Mouse (Mus musculus) limb, embryonic 14.5 days (tissue): ENCODE data around the gene 5830411N06Rik. TPM values are rescaled to one million over a fixed set of nuclear protein-coding genes. Genes with fewer than 3 reads are reported as not detected.

Experiments used
- ATAC-seq: fragments of 200-750 bp; cut with Nextera tagmentation; 2 replicates; pipeline ENCODE4 v1.8.0; 2017; ENCODE audit warnings: low read depth, moderate number of reproducible peaks, moderate TSS enrichment; ENCODE audit not compliant: low FRiP score
- DNase-seq: peaks from one replicate; pipeline ENCODE4 v3.0.0-alpha.2; 2015; ENCODE audit warnings: low spot score
- H3K27ac ChIP-seq: fragments of 300-500 bp; sonication (generic); replicated peaks from 2 replicates; pipeline ENCODE4 v1.5.1; 2014; ENCODE audit warnings: low read depth, mild to moderate bottlenecking, low read length, moderate library complexity, mixed read lengths
- H3K27me3 ChIP-seq: fragments of 300-500 bp; sonication (generic); 2 replicates; pipeline ENCODE4 v1.6.1; 2014; ENCODE audit warnings: low read length, mixed read lengths; ENCODE audit not compliant: control insufficient read depth, insufficient read depth
- H3K36me3 ChIP-seq: fragments of 300-500 bp; sonication (generic); 2 replicates; pipeline ENCODE4 v1.6.1; 2014; ENCODE audit warnings: mild to moderate bottlenecking, low read length, moderate library complexity, mixed read lengths; ENCODE audit not compliant: control insufficient read depth, insufficient read depth
- H3K4me1 ChIP-seq: fragments of 300-500 bp; sonication (generic); 2 replicates; pipeline ENCODE4 v1.6.1; 2014; ENCODE audit warnings: antibody characterized with exemption, low read length, mixed read lengths; ENCODE audit not compliant: control insufficient read depth, insufficient read depth
- H3K4me2 ChIP-seq: fragments of 300-500 bp; sonication (generic); replicated peaks from 2 replicates; pipeline ENCODE4 v1.6.1; 2014; ENCODE audit warnings: low read depth, mild to moderate bottlenecking, low read length, moderate library complexity; ENCODE audit not compliant: severe bottlenecking
- H3K4me3 ChIP-seq: fragments of 300-500 bp; sonication (generic); replicated peaks from 2 replicates; pipeline ENCODE4 v1.5.1; 2014; ENCODE audit warnings: low read length
- H3K9ac ChIP-seq: fragments of 300-500 bp; sonication (generic); 2 replicates; pipeline ENCODE4 v1.6.1; 2014; ENCODE audit warnings: mild to moderate bottlenecking, low read depth, low read length, moderate library complexity; ENCODE audit not compliant: severe bottlenecking
- H3K9me3 ChIP-seq: fragments of 300-500 bp; sonication (generic); 2 replicates; pipeline ENCODE4 v1.6.1; 2016; ENCODE audit warnings: low read length; ENCODE audit not compliant: control insufficient read depth
- POLR2A ChIP-seq: fragments of 200-500 bp; IDR thresholded peaks from 2 replicates; pipeline ENCODE4 v1.8.0; 2012; ENCODE audit warnings: inconsistent platforms, mild to moderate bottlenecking, moderate library complexity, borderline replicate concordance; ENCODE audit not compliant: insufficient read depth, insufficient read length; ENCODE audit errors: extremely low read depth
- WGBS: fragments of 180-500 bp; shearing (Covaris S2); extraction: QIAGEN DNeasy Blood & Tissue Kit; methylation state at CpG from one replicate; pipeline ENCODE4 v1.1.7; 2014; 5-methylcytosine and 5-hydroxymethylcytosine counted together
- polyA plus RNA-seq, 2 experiments: library from polyadenylated mRNA; depleted of rRNA in 1 of 2; stranded (reverse) in 1 of 2; unstranded in 1 of 2; fragments of >200 nt; fragmentation: Nextera tagmentation in 1 of 2; extraction: Ambion mirVana in 1 of 2; gene quantifications; 2 replicates each; pipeline versions ENCODE4 v1.2.1 to v1.2.3; 2012 to 2014

The 5830411N06Rik gene
- polyA plus RNA-seq, 2 experiments = 0.03 TPM; not detected in 1

DNA sequence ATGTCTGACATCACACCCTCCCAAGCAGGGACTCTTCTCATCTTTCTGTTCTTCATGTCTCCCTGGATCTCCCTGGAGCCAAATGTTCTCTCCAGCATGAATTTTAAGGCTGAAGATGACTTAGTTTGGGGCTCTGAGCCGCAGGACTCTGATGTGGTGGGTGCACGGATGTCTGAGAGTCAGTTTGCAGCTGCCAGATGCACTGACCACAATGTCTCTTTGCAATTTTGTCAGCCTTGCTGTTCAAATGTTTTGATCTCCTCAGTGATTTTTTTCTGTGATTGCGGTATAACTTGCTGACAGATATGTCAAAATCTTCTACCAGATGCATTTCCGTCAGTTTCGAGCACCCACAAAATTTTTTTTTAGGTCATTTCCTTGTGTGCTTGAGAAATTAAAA lies 33.2 kb upstream of the 5830411N06Rik start:
- no peak for DNase-seq
- H3K4me3 ChIP-seq = no peak overlapping the region
- no peak overlapping the region for H3K4me2 ChIP-seq
- no peak for TF ChIP-seq POLR2A
- no peaks in the 10 kb centered on the region for H3K4me1 ChIP-seq
- H3K27me3 ChIP-seq = no peaks in the 10 kb centered on the region
- H3K27ac ChIP-seq = no peak overlapping the region
- no peaks in the 10 kb centered on the region for H3K9me3 ChIP-seq
- H3K9ac ChIP-seq = no peak overlapping the region
- WGBS = 80% methylated on average over 5 of the region's 5 CpGs
- H3K36me3 ChIP-seq = no peaks in the 10 kb centered on the region
- no peak for ATAC-seq

GRCm38 (mm10) chr7:140217967-140218366 lies 29.1 kb upstream of the 5830411N06Rik start, which contains the start of gene Cd163l1:
Gene Cd163l1, plus strand, starts transcription at chr7:140218267.
- DNase-seq = no peak
- no peak for ATAC-seq
- no peak for TF ChIP-seq POLR2A
- Histone ChIP-seq H3K27me3 (no peaks in the 10 kb centered on the region), H3K36me3 (no peaks in the 10 kb centered on the region), H3K9me3 (no peaks in the 10 kb centered on the region), H3K4me1 (no peaks in the 10 kb centered on the region), H3K4me3 (no peak within 1 kb of the TSS), H3K9ac (no peak within 1 kb of the TSS), H3K4me2 (no peak within 1 kb of the TSS), H3K27ac (no peak within 1 kb of the TSS)
- WGBS = 91% methylated on average over 2 of the region's 2 CpGs

DNA sequence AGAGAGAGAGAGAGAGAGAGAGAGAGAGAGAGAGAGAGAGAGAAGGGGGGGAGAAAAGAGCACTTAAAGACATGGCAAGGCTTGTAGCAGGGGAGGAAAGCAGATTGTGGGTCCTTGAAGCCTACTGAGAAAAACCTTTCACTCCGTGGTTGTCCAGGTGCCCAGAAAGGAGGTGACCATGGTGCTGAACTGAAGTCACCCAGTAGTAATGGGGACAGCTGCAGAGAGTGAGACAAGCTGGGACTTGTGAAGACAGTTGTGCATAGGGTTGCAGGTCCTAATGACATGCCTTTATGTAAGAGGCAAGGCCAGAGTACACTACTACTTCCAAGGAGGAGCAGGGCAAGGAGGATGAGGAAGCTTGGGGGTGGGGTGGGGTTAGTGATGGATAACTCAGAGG lies 27.8 kb upstream of the 5830411N06Rik start:
- no peaks in the 10 kb centered on the region for H3K36me3 ChIP-seq
- ATAC-seq (no peak), DNase-seq (peak; percentile 9)
- H3K4me1 ChIP-seq = no peaks in the 10 kb centered on the region
- H3K4me3 ChIP-seq = no peak overlapping the region
- H3K9me3 ChIP-seq = no peaks in the 10 kb centered on the region
- no peaks in the 10 kb centered on the region for H3K27me3 ChIP-seq
- H3K4me2 ChIP-seq = no peak overlapping the region
- TF ChIP-seq POLR2A = no peak
- no peak overlapping the region for H3K9ac ChIP-seq
- no peak overlapping the region for H3K27ac ChIP-seq
- WGBS = 25% methylated on average over 1 of the region's 1 CpGs

- ATAC-seq (no peak), DNase-seq (no peak)
- H3K4me1 ChIP-seq = no peaks in the 10 kb centered on the region
- H3K36me3 ChIP-seq = no peaks in the 10 kb centered on the region
- no peak overlapping the region for H3K4me2 ChIP-seq
- no peaks in the 10 kb centered on the region for H3K9me3 ChIP-seq
- no peak overlapping the region for H3K4me3 ChIP-seq
- no peak for TF ChIP-seq POLR2A
- no peak overlapping the region for H3K9ac ChIP-seq
- 84% methylated on average over 4 of the region's 4 CpGs for WGBS
- no peaks in the 10 kb centered on the region for H3K27me3 ChIP-seq
- H3K27ac ChIP-seq = no peak overlapping the region
Measured at GRCm38 (mm10) chr7:140220375-140220774, 26.7 kb upstream of the 5830411N06Rik start.

- H3K36me3 ChIP-seq = no peaks in the 10 kb centered on the region
- no peaks in the 10 kb centered on the region for H3K4me1 ChIP-seq
- H3K9ac ChIP-seq = no peak overlapping the region
- no peak overlapping the region for H3K27ac ChIP-seq
- WGBS = 82% methylated on average over 13 of the region's 13 CpGs
- no peak overlapping the region for H3K4me3 ChIP-seq
- no peak for TF ChIP-seq POLR2A
- no peak for DNase-seq
- ATAC-seq = no peak
- no peaks in the 10 kb centered on the region for H3K27me3 ChIP-seq
- H3K9me3 ChIP-seq = no peaks in the 10 kb centered on the region
- H3K4me2 ChIP-seq = no peak overlapping the region
Measured at GRCm38 (mm10) chr7:140224209-140224608, 22.9 kb upstream of the 5830411N06Rik start.

GRCm38 (mm10) chr7:140228476-140228875 lies 18.6 kb upstream of the 5830411N06Rik start:
- no peak overlapping the region for H3K4me2 ChIP-seq

More at GRCm38 (mm10) chr7:140228476-140228875, 18.6 kb upstream of the 5830411N06Rik start:
- no peaks in the 10 kb centered on the region for H3K36me3 ChIP-seq
- no peaks in the 10 kb centered on the region for H3K4me1 ChIP-seq
- H3K27me3 ChIP-seq = no peaks in the 10 kb centered on the region
- H3K9ac ChIP-seq = no peak overlapping the region; the same call in 1 of the 2 replicates
- H3K27ac ChIP-seq = no peak overlapping the region
- 80% methylated on average over 13 of the region's 13 CpGs for WGBS
- H3K4me3 ChIP-seq = no peak overlapping the region
- no peak for DNase-seq
- no peak for TF ChIP-seq POLR2A
- H3K9me3 ChIP-seq = no peaks in the 10 kb centered on the region
- ATAC-seq = no peak
